Mouse (Mus musculus) neural tube, embryonic 11.5 days (tissue): ENCODE results near the gene Kit. TPM values are rescaled to one million over a fixed set of nuclear protein-coding genes. Genes with fewer than 3 reads are reported as not detected.

Experiments
- ATAC-seq: fragments of 200-750 bp; cut with Nextera tagmentation; 2 replicates; pipeline ENCODE4 v1.8.0; 2017; ENCODE audit warnings: moderate number of reproducible peaks, mild to moderate bottlenecking, moderate TSS enrichment, moderate library complexity; ENCODE audit not compliant: insufficient read depth, low FRiP score, low TSS enrichment
- DNase-seq: peaks from one replicate; pipeline ENCODE4 v3.0.0-alpha.2; 2015; ENCODE audit warnings: low spot score
- H3K27ac ChIP-seq: fragments of 300-500 bp; sonication (generic); 2 replicates; pipeline ENCODE4 v1.5.1; 2014; ENCODE audit warnings: low read depth, mild to moderate bottlenecking, low read length
- H3K27me3 ChIP-seq: fragments of 300-500 bp; sonication (generic); 2 replicates; pipeline ENCODE4 v1.6.1; 2014; ENCODE audit warnings: mild to moderate bottlenecking, low read length, mixed read lengths; ENCODE audit not compliant: control insufficient read depth, insufficient read depth
- H3K36me3 ChIP-seq: fragments of 300-500 bp; sonication (generic); 2 replicates; pipeline ENCODE4 v1.6.1; 2014; ENCODE audit warnings: mild to moderate bottlenecking, low read length, moderate library complexity, mixed read lengths; ENCODE audit not compliant: control insufficient read depth, insufficient read depth
- H3K4me1 ChIP-seq: fragments of 300-500 bp; sonication (generic); 2 replicates; pipeline ENCODE4 v1.6.1; 2014; ENCODE audit warnings: low read length, mixed read lengths; ENCODE audit not compliant: control insufficient read depth, insufficient read depth
- H3K4me2 ChIP-seq: fragments of 300-500 bp; sonication (generic); 2 replicates; pipeline ENCODE4 v1.6.1; 2014; ENCODE audit warnings: low read depth, mild to moderate bottlenecking, moderate library complexity
- H3K4me3 ChIP-seq: fragments of 300-500 bp; sonication (generic); 2 replicates; pipeline ENCODE4 v1.5.1; 2014; ENCODE audit warnings: low read depth, low read length
- H3K9ac ChIP-seq: fragments of 300-500 bp; sonication (generic); 2 replicates; pipeline ENCODE4 v1.6.1; 2014; ENCODE audit warnings: mild to moderate bottlenecking, low read length
- H3K9me3 ChIP-seq: fragments of 300-500 bp; sonication (generic); 2 replicates; pipeline ENCODE4 v1.6.1; 2016; ENCODE audit warnings: low read length; ENCODE audit not compliant: control insufficient read depth
- WGBS: fragments of 180-500 bp; shearing (Covaris S2); extraction: QIAGEN DNeasy Blood & Tissue Kit; methylation state at CpG from one replicate; pipeline ENCODE4 v1.1.7; 2014; 5-methylcytosine and 5-hydroxymethylcytosine counted together
- polyA plus RNA-seq: library from polyadenylated mRNA; unstranded; fragments of >200 nt; fragmentation: Nextera tagmentation; extraction: Ambion mirVana; gene quantifications from 2 replicates; pipeline ENCODE4 v1.2.1, GENCODE M21; 2014

Kit gene
- polyA plus RNA-seq, 1 experiment from 2014 or later, result 25.5 TPM

DNA sequence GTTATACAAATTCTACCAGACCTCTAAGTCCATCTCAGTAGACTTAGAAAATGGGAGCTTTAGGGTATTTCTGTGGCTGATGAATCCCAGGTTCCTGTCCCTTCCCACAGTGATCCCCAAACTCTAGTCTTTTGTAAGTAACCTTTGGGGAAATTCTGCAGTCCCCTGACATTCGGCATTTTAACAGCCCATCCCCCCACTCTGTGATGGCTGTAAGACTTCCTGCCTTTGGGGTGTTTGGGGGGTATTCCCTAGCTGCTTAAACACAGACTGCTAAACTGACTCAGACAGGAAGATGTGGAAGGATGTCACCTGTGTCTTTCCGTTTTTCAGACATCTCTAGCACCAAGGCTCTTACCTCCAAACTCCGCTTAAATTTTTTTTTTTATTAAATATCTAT, 92.4 kb downstream of the Kit start:
- no peak overlapping the region for H3K9ac ChIP-seq
- 70% methylated on average over 3 of the region's 3 CpGs for WGBS
- no peak for DNase-seq
- no peaks in the 10 kb centered on the region for H3K36me3 ChIP-seq
- H3K27me3 ChIP-seq, result no peaks in the 10 kb centered on the region
- no peak overlapping the region for H3K4me2 ChIP-seq
- no peaks in the 10 kb centered on the region for H3K9me3 ChIP-seq
- no peak overlapping the region for H3K27ac ChIP-seq
- ATAC-seq, result no peak
- H3K4me3 ChIP-seq, result no peak overlapping the region
- H3K4me1 ChIP-seq, result no peaks in the 10 kb centered on the region

DNA sequence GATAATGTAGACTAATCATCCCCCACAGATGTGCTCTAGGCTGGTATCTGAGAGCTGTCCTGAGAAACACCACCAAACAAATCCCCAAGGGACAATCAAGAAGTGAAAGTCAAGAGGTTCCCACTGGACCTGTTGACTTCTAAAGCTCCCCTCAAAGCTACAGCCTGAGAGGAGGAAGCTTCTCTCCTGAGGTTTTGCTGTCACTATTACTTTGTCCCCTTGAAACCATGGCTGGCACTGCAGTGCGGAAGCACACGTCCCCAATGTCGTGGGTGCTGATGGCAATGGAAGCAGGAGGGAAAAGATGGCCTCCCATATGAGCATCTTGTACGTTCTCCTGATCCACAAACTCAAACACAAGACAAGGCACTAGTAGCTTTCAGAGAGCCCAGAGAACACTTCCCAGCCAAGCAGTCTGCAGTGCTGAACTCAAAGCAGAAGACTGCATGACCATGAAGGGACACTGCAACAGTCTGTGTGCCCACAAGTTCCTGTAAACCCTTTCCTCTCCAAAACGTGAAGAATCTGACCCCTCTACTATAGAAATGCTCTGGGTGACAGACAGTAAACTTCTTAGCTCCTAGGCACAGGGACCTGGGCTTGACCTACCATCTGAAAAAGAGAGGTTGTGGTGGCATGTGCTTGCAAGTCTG, 96.5 kb downstream of the Kit start:
- H3K27ac ChIP-seq, result no peak overlapping the region
- no peaks in the 10 kb centered on the region for H3K4me1 ChIP-seq
- H3K36me3 ChIP-seq, result no peaks in the 10 kb centered on the region
- H3K4me3 ChIP-seq, result no peak overlapping the region
- DNase-seq (no peak), ATAC-seq (no peak)
- H3K9ac ChIP-seq, result no peak overlapping the region
- no peaks in the 10 kb centered on the region for H3K27me3 ChIP-seq
- WGBS, result 91% methylated on average over 5 of the region's 5 CpGs
- no peak overlapping the region for H3K4me2 ChIP-seq
- no peaks in the 10 kb centered on the region for H3K9me3 ChIP-seq

DNA sequence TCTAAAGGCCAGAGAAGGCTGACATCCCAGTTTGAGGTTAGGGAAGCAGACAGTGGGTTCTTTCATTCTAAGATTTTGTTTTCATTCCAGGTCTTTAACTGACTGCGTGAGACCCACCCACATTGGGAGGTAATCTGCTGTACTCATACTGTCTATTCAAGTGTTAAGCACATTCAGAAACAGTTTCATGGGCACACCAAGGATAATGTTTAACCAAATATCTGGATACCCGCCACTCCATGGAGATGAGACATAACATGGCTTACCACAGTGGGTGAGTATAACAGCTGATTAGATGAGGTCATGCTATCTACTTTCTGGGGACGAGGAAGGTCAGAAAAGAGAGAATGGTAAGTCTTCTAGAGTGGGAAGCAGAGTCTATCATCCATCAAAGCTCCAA, 101.3 kb downstream of the Kit start:
- Histone ChIP-seq H3K27ac (no peak overlapping the region), H3K4me2 (no peak overlapping the region), H3K36me3 (no peaks in the 10 kb centered on the region), H3K4me3 (no peak overlapping the region), H3K27me3 (no peaks in the 10 kb centered on the region), H3K9ac (no peak overlapping the region), H3K9me3 (no peaks in the 10 kb centered on the region), H3K4me1 (no peaks in the 10 kb centered on the region)
- DNase-seq, result no peak
- WGBS, result 92% methylated on average over 3 of the region's 3 CpGs
- ATAC-seq, result no peak

DNA sequence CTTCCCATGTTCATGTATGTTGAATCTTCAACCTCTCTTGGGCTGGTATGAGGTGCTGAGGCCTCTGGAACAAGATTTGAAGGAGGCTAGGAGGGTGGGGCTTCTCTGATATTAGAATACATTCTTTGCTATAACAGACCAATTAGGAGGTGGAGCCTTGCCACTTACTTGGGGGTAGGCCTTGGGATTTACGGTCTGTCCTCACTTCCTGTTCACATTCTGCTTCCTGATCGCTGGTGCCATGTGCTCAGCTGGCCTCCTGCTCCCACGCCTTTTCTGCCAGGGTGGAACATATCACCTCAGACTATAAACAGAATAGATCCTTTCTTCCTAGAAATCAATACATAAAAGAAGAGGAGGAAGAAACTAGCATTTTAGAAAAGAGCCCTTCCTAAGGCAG, 105.2 kb downstream of the Kit start:
- ATAC-seq, result no peak
- Histone ChIP-seq H3K9me3 (no peaks in the 10 kb centered on the region), H3K9ac (no peak overlapping the region), H3K27ac (no peak overlapping the region), H3K27me3 (no peaks in the 10 kb centered on the region), H3K4me3 (no peak overlapping the region), H3K36me3 (no peaks in the 10 kb centered on the region), H3K4me1 (no peaks in the 10 kb centered on the region), H3K4me2 (no peak overlapping the region)
- WGBS, result 87% methylated on average over 3 of the region's 3 CpGs
- no peak for DNase-seq

DNA sequence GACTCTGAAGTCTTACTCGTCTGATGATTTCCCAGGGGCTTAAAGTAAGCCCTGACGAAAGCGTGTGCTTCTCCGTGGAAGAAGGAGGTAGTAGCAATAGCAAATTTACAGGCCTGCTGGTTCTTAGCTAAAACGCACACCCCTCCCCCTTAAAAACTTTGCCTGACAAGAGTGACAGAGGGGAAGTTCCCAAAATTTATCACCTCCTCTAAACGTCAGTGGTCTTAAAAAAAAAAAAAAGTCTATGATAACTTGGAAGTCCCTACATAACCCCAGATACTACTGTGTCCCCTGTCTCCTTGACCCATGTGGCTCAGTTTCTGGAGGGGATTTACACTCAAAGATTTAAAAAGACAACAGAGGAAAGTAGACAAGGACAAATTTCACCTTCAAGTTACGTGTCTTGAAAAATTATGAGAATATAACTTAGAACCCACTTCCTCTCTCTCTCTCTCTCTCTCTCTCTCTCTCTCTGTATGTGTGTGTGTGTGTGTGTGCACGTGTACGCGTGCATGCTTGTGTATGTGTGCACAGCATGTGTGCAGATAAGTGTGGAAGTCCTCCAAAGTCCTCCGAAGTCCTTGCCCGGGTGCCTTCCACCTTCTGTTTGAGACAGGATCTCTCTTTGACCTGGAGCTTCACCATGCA, 120.6 kb downstream of the Kit start:
- Histone ChIP-seq H3K36me3 (no peaks in the 10 kb centered on the region), H3K4me3 (no peak overlapping the region), H3K4me2 (no peak overlapping the region), H3K27me3 (no peaks in the 10 kb centered on the region), H3K9ac (no peak overlapping the region), H3K4me1 (no peaks in the 10 kb centered on the region), H3K9me3 (no peaks in the 10 kb centered on the region), H3K27ac (no peak overlapping the region)
- DNase-seq (no peak), ATAC-seq (no peak)
- 83% methylated on average over 12 of the region's 12 CpGs for WGBS

DNA sequence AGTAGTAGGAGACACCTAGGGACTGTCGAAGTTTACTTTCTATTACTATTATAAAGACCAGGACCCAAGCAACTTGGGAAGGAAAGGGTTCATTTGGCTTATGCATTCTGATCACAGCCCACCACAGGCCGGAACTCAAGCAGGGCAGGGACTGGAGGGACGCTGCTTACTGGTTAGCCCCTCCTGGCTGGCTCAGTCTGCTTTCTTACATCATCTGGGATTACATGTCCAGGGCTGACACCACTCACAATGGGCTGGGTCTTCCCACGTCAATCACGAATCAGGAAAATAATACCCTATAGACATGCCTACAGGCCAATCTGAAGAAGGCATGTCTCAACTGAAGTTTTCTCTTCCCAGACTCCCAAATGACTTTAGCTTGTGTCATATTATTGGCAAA, 122.2 kb downstream of the Kit start:
- 87% methylated on average over 5 of the region's 5 CpGs for WGBS
- Histone ChIP-seq H3K4me1 (no peaks in the 10 kb centered on the region), H3K27me3 (no peaks in the 10 kb centered on the region), H3K36me3 (no peaks in the 10 kb centered on the region), H3K4me3 (no peak overlapping the region), H3K4me2 (no peak overlapping the region), H3K9ac (no peak overlapping the region), H3K9me3 (no peaks in the 10 kb centered on the region), H3K27ac (no peak overlapping the region)
- ATAC-seq, result no peak
- no peak for DNase-seq

DNA sequence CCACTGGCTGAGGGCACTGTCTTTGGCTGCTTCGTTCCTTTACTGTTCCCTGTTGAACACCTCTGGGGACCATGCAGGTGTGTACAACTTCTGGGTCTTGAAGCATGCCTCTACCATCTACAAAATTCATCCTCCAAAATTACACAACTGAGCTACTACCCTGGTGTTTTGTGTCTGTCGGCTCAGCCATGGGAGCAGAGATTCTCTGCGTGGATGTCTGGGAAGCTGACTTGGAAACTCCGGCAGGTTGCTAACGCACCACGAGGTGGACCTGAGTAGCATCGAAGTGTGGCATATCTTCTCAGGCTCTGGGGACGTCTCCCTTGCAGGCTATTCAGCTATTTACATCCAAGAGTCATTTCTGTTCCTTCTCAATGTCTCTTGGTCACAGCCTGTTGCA, 123.8 kb downstream of the Kit start:
- Histone ChIP-seq H3K4me1 (no peaks in the 10 kb centered on the region), H3K36me3 (no peaks in the 10 kb centered on the region), H3K27ac (no peak overlapping the region), H3K9ac (no peak overlapping the region), H3K9me3 (no peaks in the 10 kb centered on the region), H3K27me3 (no peaks in the 10 kb centered on the region), H3K4me3 (no peak overlapping the region), H3K4me2 (no peak overlapping the region)
- WGBS, result 94% methylated on average over 8 of the region's 8 CpGs
- DNase-seq, result no peak
- ATAC-seq, result no peak

DNA sequence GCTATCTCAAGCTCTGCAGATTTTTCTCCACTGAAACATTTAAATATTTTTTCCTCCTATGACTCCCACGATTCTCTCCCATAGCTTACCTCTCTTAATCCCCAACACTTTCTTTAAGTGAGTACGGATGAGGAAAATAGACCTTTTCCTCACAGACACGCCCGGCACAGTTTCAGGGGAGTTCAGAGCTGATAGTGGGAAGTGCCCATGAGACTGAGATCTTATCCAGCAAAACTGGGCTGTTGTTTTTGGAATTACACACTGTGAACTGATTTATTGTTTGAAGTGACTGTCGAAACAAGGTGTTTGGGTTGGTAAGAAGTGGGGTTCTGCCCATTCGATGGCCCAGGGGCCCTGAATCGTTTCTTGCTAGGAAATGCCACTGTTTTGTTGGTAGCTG, 124.4 kb downstream of the Kit start:
- WGBS, result 82% methylated on average over 7 of the region's 7 CpGs
- Histone ChIP-seq H3K27ac (no peak overlapping the region), H3K4me2 (no peak overlapping the region), H3K9me3 (no peaks in the 10 kb centered on the region), H3K27me3 (no peaks in the 10 kb centered on the region), H3K4me1 (no peaks in the 10 kb centered on the region), H3K9ac (no peak overlapping the region), H3K36me3 (no peaks in the 10 kb centered on the region), H3K4me3 (no peak overlapping the region)
- no peak for DNase-seq
- no peak for ATAC-seq

DNA sequence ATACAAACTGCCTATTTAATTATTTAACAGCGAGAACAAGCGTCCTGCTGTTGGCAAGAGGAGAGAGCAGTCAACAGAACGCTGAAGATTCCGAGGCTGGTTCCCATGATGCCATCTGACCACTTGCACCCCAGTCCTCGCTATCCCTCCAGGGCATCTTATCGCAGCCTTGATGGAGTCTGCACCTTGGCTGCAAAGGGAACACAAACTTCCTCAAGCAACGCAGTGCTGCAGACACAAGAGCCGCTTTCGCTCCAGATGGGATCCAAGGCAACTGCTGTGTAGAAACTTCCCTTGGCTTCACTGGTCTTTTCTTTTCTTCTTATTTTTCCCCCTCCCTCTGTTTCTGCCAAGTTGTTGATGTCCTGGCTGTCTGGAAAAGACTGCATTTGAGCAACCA, 124.8 kb downstream of the Kit start:
- no peaks in the 10 kb centered on the region for H3K36me3 ChIP-seq
- no peaks in the 10 kb centered on the region for H3K4me1 ChIP-seq
- H3K9me3 ChIP-seq, result no peaks in the 10 kb centered on the region
- no peak overlapping the region for H3K4me2 ChIP-seq
- 86% methylated on average over 9 of the region's 9 CpGs for WGBS
- DNase-seq, result no peak
- H3K9ac ChIP-seq, result no peak overlapping the region
- ATAC-seq, result no peak
- no peaks in the 10 kb centered on the region for H3K27me3 ChIP-seq
- no peak overlapping the region for H3K27ac ChIP-seq
- H3K4me3 ChIP-seq, result no peak overlapping the region
